Mouse (Mus musculus): Measurements from ENCODE around the gene Rhoh. TPM values are rescaled to one million over a fixed set of nuclear protein-coding genes. Genes with fewer than 3 reads are reported as not detected.
A peak's percentile ranks its signal among the peaks of the same experiment; 100 is the strongest.

Gene Rhoh
- total RNA-seq, 2 experiments from 2014 or later, result 0.79 to 0.91 TPM

GRCm38 (mm10) chr5:65916930-65917329, 55.9 kb downstream of the Rhoh start:
- intact Hi-C loops (cut with DNase I), result no loop called here
- DNase-seq (ENCODE audit: extremely low spot score in 1 of 2, low spot score in 2 of 2), result no peak

DNA sequence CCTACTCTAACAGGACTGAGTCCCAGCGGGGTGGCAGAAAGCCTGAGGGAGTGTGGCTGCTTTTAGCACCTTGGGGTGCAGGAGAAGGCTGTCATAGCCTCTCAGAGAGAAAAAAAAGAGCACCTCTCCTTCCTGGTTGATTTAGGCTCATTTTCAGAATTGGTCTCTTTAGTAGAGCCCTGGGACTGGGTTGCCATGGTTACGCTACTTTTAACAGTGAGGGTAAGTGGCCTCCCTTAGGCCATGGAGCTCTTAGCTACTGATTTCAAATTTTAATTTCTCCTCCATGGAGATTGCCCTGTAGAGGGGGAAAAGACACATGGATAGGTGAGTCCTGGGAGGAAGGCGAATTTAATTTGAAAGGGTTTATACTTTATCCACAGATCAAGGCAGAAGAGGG, 57.6 kb downstream of the Rhoh start:
- no peak for DNase-seq (ENCODE audit: extremely low spot score in 1 of 2, low spot score in 2 of 2)
- intact Hi-C loops (cut with DNase I), result no loop called here

DNA sequence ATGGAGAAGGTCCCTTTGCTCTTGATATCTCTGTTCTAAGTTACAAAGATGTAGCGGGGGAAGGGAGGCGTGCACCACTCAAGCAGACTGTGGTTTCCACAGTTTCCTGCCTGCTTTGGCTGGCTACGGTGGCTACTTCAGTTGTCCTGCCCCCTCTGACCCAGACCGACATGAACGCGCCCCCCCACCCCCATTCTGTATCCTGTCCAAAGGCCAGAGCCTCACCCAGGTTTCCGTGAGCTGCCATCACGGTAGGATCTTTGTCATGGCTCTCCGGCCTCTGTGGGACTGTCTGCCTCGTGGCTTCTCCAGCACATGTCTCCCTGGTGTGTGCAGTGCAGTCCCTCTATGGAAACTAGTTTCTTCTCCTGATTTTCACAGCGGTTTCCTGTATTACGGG, 58.3 kb downstream of the Rhoh start:
- DNase-seq (ENCODE audit: extremely low spot score in 1 of 2, low spot score in 2 of 2), result peak in 1 of 2 experiments; percentile 44
- intact Hi-C loops (cut with DNase I), result no loop called here

DNA sequence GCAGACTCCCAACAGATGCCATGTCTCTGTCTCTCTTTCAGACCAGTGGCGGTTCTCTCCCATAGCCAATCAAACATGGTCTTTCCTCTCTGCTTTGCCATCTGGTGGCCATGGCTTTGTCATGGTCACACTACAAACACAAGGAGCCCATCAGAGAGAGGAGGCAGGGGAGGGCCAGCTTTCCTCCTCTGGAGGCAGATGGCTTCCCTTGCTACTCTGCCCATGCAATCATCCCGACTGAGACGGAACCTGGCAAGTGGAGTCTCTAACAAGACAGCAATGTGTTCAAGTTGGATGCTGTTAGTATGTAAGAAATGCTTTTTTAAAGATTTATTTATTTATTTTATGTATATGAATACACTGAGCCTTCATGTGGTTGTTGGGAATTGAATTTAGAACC, 58.9 kb downstream of the Rhoh start:
- no peak for DNase-seq (ENCODE audit: extremely low spot score in 1 of 2, low spot score in 2 of 2)
- intact Hi-C loops (cut with DNase I), result no loop called here

DNA sequence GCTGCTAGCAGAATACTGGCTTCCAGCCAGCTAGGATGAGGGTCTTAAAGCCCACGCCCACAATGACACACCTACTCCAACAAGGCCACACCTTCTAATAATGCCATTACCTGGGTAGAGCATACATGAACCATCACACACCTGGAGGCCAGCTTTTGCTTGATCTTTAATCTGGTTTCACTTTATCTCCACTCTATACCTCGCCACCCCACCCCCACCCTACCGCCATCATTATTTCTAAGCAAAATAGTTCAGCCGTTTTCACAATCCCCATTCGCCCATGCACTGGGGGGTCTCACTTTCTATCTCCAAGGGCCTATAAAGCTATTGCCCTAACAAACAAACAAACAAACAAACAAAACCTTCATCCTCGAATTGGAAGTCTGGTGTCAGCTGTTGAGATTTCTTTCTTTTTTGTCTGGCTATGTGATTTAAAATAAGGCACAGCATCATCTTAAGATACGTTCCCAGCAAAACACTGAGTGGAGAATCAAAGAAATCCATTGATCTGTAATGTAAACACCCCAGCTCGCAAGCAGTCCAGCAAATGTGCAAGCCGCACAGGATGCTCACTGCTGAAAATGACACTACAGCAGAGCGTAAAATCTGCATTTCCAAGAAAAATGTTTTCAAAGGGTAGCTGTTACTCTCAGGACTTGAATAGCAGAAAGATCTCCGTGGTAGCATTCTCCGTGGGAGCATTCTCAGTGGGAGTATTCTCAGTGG, 59.9 kb downstream of the Rhoh start:
- intact Hi-C loops (cut with DNase I), result no loop called here
- DNase-seq (ENCODE audit: extremely low spot score in 1 of 2, low spot score in 2 of 2), result no peak

GRCm38 (mm10) chr5:65921477-65922138, 60.6 kb downstream of the Rhoh start:
- DNase-seq (ENCODE audit: extremely low spot score in 1 of 2, low spot score in 2 of 2), result no peak
- intact Hi-C loops (cut with DNase I), result no loop called here

DNA sequence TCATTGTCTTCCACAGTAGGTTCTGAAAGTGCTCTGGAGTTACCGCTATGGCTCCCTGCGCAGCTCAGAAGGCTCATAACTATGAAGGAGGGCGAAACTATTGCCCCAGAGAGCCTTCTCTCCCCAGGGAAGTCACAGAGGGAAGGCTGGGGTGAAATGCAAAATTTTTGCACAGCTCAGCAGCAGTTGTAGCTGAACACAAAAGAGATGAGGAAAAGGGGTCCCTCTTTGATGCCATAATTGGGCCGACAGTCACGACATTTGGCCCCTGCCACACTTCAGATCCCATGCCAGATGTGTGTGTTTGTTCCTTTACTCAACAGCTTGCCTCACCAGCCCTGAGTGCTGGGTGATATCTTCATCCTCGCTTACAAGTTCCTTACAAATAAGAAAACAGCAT, 65.7 kb downstream of the Rhoh start:
- intact Hi-C loops (cut with DNase I), result no loop called here
- no peak for DNase-seq (ENCODE audit: extremely low spot score in 1 of 2, low spot score in 2 of 2)

GRCm38 (mm10) chr5:65929162-65929561, 68.1 kb downstream of the Rhoh start:
- intact Hi-C loops (cut with DNase I), result no loop called here
- no peak for DNase-seq (ENCODE audit: extremely low spot score in 1 of 2, low spot score in 2 of 2)

DNA sequence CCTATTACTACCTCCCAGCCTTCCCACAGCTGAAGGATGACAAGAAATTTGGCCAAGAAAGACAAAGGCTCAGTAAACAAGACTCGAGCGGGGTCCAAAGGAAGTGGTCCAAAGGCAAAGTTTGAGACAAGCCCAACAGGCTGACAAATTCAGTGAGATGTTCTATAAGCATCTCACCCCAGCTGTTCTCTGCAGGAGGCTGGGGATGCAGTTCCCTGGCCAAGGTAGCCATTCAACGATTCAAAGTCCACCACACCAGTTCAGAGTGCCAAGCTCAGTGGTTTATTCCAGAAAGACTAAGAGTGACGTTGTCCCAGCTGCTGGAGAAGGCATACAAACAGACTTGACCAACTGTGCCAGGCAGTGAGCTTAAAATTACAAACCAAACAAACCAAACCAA, 69.2 kb downstream of the Rhoh start:
- no peak for DNase-seq (ENCODE audit: extremely low spot score in 1 of 2, low spot score in 2 of 2)
- intact Hi-C loops (cut with DNase I), result no loop called here

DNA sequence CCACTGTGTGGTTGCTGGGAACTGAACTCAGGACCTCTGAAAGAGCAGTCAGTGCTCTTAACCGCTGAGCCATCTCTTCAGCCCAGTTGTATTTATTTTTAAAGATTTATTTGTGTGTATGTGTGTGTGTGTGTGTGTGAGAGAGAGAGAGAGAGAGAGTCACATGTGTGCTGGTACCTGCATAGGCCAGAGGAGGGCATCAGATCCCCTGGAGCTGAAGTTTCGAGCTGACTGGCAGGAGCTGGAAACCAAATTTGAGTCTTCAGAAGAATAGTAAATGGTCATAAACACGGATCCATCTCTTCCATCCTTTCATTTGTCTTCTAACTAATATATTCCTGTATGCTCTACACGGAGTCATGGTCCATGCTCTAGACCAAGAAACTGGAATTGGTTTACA, 72.2 kb downstream of the Rhoh start:
- intact Hi-C loops (cut with DNase I), result no loop called here
- no peak for DNase-seq (ENCODE audit: extremely low spot score in 1 of 2, low spot score in 2 of 2)

GRCm38 (mm10) chr5:65933764-65934163, 72.8 kb downstream of the Rhoh start:
- DNase-seq (ENCODE audit: extremely low spot score in 1 of 2, low spot score in 2 of 2), result no peak
- intact Hi-C loops (cut with DNase I), result no loop called here

GRCm38 (mm10) chr5:65934783-65935182, 73.8 kb downstream of the Rhoh start, which contains the start of gene Chrna9:
Chrna9 (plus strand) TSS chr5:65934921.
- intact Hi-C loops (cut with DNase I), result loop anchor here (5.0 kb wide), 1 partner anchor 167 kb away; no protein-coding TSS in a partner anchor

DNA sequence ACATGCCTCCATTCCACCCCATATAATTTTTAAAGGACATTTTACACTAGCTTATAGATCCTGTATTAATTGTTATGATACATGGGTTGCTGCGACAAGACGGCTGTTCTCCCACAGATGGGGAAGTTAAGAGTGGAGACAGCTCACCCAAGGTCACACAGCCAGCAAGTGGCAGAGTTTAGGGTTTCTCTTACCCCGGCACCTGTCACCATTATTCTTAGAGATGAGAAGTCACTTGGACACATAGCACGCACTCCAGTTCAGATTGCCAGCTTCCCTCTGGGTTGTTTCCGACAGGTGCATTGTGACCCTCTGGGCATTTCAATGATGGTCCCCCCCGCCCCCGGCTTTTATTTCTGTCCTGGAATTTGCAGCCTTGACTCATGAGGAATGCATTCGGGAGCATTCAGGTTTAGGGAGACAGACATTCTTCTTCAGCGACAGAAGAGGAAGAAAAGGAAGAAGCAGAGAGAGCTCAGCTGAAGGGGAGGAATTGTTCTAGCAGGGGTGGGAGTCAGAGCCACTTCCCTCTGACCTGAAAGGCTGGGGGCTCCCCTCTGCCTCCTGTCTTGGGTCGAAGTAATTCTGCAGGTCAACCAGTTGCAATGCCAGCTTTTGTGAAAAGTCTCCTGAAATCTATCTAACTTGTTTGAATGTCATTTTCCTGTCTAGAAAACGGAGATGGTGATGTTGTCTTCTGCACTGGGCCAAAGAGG, 76.2 kb downstream of the Rhoh start:
- no peak for DNase-seq (ENCODE audit: extremely low spot score in 1 of 2, low spot score in 2 of 2)
- intact Hi-C loops (cut with DNase I), result loop anchor here (5.0 kb wide), 1 partner anchor 170 kb away; no protein-coding TSS in a partner anchor

More at GRCm38 (mm10) chr5:65934783-65935182, 73.8 kb downstream of the Rhoh start, which contains the start of gene Chrna9:
- DNase-seq (ENCODE audit: extremely low spot score in 1 of 2, low spot score in 2 of 2), result no peak

GRCm38 (mm10) chr5:65937998-65938715, 77.1 kb downstream of the Rhoh start:
- intact Hi-C loops (cut with DNase I), result loop anchor here (5.0 kb wide), 1 partner anchor 171 kb away; no protein-coding TSS in a partner anchor

GRCm38 (mm10) chr5:65941145-65941544, 80.1 kb downstream of the Rhoh start:
- DNase-seq (ENCODE audit: extremely low spot score in 1 of 2, low spot score in 2 of 2), result no peak
- intact Hi-C loops (cut with DNase I), result loop anchor here (5.0 kb wide), 1 partner anchor 119 kb away; no protein-coding TSS in a partner anchor

More at GRCm38 (mm10) chr5:65937998-65938715, 77.1 kb downstream of the Rhoh start:
- peak; percentile 59 to 80 for DNase-seq (ENCODE audit: extremely low spot score in 1 of 2, low spot score in 2 of 2)

Data from left cerebral cortex, postnatal 10 days (tissue).